Mouse (Mus musculus) spleen, postnatal 36 days (tissue): ENCODE measurements around the gene Khsrp.

ENCODE experiments used
- DNase-seq, 2 experiments: peaks; one replicate each; pipeline ENCODE4 v3.0.0; 2022; ENCODE audit warnings: low spot score in 2 of 2, mixed read lengths in 1 of 2

Gene Khsrp

GRCm38 (mm10) chr17:57029691-57030090, 1.6 kb downstream of the Khsrp start:
- peak; percentile 32 to 37 for DNase-seq

- DNase-seq, result no peak
Measured at GRCm38 (mm10) chr17:57027471-57027870, 3.9 kb downstream of the Khsrp start.

GRCm38 (mm10) chr17:57020960-57021359, 10.4 kb downstream of the Khsrp start:
- DNase-seq, result no peak

DNA sequence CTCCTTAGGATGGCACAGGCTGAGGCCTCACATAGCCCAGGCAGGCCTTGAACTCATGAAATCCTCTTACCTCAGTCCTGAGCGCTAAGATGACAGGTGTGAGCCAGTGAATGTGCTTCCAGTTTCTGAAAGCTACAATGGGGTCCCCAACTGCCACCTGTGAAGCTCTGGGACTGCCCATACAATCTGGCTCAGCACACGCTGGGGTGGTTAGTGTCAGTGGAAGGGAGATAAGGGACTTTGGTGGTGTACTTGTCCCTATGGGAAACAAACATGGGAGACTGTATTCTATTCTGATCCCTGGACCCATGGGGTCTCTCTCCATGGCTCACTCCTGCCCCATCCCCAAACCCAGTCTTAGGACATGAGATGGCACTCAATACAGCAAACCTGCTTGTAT, 11.6 kb downstream of the Khsrp start:
- peak in 1 of 2 experiments; percentile 19 for DNase-seq

GRCm38 (mm10) chr17:57012245-57012795, 19.0 kb downstream of the Khsrp start:
- peak in 1 of 2 experiments; percentile 24 for DNase-seq

GRCm38 (mm10) chr17:57011236-57012141, 19.8 kb downstream of the Khsrp start, which contains the start of the genes Gtf2f1 and Gm17949:
Gene Gtf2f1 (minus strand): TSS chr17:57011288.
Gene Gm17949 (plus strand): TSS chr17:57011469.
- DNase-seq, result peak; percentile 88 to 94

- DNase-seq, result no peak
Measured at GRCm38 (mm10) chr17:57010911-57011235, 20.4 kb downstream of the Khsrp start.

DNA sequence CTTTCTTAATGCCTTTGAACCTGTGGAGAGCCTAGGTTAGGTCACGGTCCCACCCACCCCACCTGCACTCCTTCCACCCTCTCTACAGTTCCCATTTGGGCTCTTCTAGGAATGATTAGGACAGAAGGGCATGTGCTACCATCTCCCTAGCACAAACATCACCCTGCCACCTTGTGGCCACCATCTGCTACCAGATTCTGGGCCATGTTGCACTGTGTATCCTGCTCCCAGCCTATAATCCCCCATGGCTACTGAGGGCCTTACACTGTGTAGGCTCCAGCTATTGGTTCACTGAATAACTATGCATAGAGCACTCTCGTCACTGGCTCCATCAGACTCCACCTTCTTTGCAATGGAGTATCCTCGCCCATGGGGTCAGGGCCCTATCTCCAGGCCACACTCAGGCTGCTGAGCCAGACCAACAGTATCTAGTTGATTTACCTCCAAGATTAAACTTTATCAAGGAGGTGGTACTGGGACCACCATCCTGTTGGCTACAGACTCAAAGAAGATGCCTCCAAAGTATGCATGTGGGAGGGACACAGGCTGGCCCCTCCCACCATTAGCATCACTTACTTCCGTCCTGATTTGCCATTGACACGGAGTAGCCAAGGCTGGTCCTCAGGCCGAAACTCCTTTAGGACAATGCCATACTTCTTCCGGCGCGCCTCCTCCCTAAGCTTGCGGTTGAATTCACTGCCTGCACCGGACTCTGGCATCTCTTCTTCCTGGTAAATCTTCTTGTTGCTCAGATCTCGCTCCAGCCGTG, 24.0 kb downstream of the Khsrp start:
- DNase-seq, result no peak

- no peak for DNase-seq
Measured at GRCm38 (mm10) chr17:57003994-57004393, 27.3 kb downstream of the Khsrp start.

DNA sequence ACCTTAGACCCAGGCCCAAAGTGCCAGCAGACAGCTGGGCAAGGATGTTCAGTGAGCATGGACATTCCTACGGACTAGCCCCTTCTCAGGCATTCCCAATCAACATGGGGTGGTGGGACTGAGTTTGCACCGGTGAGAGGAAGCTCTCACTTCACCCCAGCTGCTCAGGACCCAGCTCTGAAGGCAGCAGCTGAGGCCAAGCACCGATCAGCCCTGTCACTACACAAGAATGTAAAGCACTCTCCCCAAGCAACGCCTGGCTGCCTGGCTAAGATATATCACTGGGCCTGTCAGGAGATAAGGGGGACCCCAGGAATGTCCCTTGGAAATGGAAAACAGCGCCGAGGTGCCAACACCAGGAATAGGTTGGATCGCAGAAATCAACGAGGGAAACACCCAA, 30.1 kb downstream of the Khsrp start:
- no peak for DNase-seq

DNA sequence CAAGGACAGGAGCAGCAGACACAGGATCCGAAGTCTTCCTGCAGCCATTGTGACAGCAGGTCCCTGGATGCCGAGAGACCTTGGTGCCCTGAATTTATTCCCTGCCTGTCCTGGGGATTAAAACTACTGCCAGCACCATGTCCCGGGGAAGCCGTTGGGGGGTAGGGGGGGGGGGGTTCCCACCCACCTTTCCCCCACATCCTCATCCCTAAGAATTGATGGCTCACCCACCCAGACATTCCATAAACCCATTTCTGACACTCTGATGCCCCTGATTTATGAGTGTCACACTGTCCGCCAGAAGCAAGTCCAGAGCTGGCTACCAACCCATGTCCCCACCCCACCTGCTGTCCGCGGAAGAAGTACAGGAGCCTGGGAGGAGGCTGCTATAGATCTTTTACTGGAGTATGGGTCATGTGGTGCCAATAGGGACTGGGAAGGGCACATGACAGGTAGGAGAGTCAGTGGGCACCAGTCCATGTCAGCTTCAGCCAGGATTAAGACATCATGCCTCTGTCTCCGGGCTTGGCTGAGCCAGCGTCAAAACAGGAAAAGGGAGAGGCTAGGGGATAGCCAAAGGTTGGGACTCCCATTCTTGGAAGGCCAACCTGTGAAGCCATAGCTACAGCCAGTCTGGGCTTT, 31.2 kb downstream of the Khsrp start, which contains the start of gene Pspn:
Gene Pspn, minus strand, starts transcription at position 51 of the 642 bp plus-strand sequence.
- DNase-seq, result no peak

DNA sequence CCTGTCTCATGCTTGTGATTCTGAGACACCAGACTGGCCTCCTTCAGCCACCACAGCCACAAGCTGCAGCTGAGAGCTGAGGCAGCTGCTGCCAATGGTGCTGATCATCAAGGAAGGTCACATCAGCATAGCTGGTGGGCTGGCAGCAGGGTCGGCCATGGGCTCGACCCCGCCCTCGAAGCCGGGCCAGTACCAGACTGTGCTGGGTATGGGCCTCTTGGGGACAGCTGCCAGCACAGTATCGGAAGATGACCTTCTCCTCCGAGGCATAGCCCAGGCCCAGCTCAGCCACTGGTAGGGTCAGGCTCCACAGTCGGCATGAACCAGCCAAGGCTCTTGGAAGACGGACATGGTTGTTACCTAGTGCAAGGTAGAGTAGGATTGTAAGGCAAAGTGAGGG, 31.9 kb downstream of the Khsrp start:
- no peak for DNase-seq

DNA sequence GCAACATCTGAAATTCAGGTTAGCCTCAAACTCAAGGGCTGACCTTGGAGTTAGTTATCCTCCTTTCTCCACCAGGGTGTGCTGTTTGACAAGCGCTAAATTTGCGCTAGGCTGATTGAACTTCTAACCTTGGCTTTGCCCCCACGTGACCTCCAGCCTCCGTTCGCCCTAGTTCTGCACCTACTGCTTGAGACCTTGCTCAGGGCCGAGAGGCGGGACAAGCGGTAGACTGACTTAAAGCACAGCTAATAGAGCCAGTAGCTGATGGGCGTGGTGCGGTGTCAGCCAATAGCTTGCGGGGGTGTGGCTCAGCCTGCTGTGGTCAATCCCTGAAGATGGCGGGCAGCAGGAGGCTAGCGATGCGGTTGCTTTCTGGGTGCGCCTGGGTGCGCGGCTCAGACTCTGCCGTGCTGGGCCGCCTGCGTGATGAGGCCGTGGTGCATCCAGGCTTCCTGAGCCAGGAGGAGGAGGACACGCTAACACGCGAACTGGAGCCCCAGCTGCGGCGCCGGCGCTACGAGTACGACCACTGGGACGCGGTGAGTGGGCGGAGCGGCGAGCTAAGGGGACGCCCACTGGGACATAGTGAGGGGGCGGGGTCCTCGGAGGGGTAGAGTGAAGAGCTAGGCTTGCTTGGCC, 34.2 kb downstream of the Khsrp start, which contains the start of gene Alkbh7:
Gene Alkbh7, plus strand, starts transcription at position 311 of the 639 bp plus-strand sequence.
- DNase-seq, result peak; percentile 99

- no peak for DNase-seq
Measured at GRCm38 (mm10) chr17:56996506-56996905, 34.8 kb downstream of the Khsrp start.

DNA sequence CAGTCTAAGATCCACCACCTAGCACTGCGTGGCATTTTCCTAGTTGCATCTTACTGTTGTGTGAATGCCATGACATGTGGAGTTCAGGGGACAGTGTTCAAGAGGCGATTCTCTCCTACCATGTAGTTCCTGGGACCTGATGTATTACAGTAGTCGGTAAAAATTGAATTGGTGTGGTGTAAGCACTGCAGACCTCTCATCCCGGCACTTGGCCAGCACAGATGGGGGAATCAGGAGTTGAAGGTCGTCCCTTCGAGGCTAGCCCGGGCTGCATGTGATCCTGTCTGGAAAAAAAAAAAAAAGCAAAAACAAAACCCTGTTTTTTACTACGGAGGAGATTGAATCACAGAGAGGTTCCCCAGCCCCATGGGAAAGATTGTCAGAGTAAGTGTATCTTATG, 36.3 kb downstream of the Khsrp start:
- DNase-seq, result no peak

DNA sequence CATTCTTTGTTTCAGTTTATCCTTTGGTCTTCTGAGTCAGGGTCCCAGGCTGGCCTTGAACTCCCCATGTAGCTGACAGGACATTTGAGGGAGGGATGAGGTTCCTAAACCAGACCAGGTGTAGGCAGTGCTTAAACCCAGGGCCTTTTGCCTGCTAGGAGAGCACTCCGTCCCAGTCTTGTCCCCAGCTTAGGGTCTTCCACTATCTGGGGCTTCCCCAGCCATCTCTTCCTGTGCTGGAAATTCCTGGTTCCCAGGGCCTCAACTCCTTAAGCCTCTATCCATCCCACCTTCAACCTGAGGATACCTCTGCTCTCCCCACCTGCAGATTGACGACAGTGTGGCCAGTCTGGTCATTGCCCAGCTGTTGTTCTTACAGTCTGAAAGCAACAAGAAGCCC, 40.4 kb downstream of the Khsrp start:
- no peak for DNase-seq

- DNase-seq, result peak; percentile 97
Measured at GRCm38 (mm10) chr17:56990115-56990746, 41.1 kb downstream of the Khsrp start, which contains the start of gene Clpp. Gene Clpp (plus strand): TSS chr17:56990305.

DNA sequence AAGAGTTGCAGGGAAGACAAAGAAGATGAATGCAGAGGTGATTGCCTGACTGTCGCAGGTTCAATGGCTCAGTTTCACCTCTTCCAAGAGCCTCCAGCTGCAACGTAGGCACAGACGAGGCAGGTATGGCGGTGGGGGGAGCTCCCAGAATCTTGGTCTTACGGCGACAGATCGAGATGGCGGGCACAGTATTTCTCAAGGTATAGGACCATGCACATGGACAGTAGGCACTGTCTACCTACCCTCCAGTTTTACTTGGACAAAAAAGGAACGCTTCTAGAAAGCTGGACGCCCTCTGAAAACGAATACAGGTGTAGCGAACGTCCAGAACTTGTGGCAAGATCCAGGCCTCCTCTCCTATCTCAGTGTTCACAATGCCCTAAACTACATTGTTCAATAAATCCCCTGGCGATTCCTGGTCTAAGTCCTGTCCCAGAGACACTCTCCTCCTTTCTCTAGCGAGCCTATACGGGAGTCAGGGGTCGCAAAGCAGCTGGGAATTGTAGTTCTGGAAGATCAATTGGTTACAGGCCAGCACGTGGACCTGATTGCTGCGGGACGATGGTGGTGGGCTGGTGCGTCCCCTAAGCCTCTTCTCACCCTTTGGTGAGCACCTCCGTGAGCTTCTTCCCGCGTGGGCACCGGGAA, 41.7 kb downstream of the Khsrp start:
- DNase-seq, result peak in 1 of 2 experiments; percentile 74

- no peak for DNase-seq
Measured at GRCm38 (mm10) chr17:56988921-56989430, 42.3 kb downstream of the Khsrp start.

- DNase-seq, result no peak
Measured at GRCm38 (mm10) chr17:56988441-56988840, 42.9 kb downstream of the Khsrp start.
